In the genomic region with DNA sequence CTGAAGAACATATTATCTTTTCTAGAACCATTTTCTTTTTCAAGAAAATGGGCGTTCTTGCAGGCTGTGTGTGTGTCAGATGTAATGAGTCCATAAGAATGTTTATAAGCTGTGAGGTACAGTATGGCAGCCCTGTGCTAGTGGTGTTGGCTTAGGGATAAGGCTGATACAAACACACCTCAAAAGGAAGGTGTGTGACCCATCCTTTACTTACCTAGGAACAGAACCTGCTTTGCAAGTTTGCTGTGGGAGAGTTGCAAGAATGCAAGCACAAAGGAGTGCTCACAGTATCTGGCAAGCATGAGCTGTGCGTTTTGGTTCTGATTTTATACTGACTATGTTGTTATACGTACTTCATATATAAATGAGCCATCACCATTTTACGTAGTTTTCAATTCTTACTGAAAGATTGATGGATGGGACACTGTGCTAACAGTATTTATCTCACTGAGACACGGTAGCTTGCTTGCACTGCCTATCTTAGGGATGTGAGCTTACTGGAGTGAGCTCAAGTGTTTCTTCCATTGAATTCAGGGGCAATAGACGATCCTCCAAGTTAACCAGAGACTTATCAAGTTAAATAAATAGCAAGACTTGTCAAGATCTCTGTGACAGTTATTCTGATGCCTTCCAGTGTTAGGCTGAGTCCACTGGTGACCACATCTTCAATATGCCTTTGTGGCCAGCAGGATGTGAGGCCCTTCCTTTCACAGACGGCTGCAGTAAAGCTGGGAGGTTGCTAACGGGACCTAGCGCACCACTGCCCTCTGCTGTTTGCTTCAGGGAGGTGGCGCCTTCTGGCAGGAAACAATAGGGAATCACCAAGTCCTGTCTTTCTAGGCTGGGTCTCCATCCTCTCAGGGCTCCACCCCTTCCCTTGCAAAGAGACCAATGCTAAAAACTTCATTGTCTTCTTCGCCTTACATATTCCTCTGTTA, we compare ENCODE assay signal across 8 mouse cellular contexts.
DNase-seq lines count a peak whose midpoint lies in the region; ATAC-seq and TF ChIP-seq lines count a peak whose summit lies in the region.

No protein-coding gene starts in this region.

- no peaks in the 10 kb centered on the region for H3K9me3 ChIP-seq in E14TG2a.4 (ENCODE audit: low read length)
- H3K9me3 ChIP-seq in forebrain, embryonic 14.5 days (replicated peaks; ENCODE audit: control insufficient read depth, low read length), result no peaks in the 10 kb centered on the region
- H3K9me3 ChIP-seq in lung, embryonic 16.5 days (ENCODE audit: control insufficient read depth, low read length), result no peaks in the 10 kb centered on the region

- H3K4me3 ChIP-seq in E14TG2a.4 (replicated peaks; ENCODE audit: low read length), result no peak overlapping the region
- H3K4me3 ChIP-seq in forebrain, embryonic 14.5 days (ENCODE audit: low read depth, low read length), result no peak overlapping the region
- no peak overlapping the region for H3K4me3 ChIP-seq in lung, embryonic 16.5 days (ENCODE audit: low read length)

- peak; percentile 90 for ATAC-seq in forebrain, embryonic 14.5 days
- peak; percentile 75 for ATAC-seq in lung, embryonic 16.5 days (ENCODE audit: low read depth)

- H3K9ac ChIP-seq in forebrain, embryonic 14.5 days (ENCODE audit: low read length), result no peak overlapping the region
- H3K9ac ChIP-seq in lung, embryonic 16.5 days (ENCODE audit: low read length), result no peak overlapping the region

- H3K4me1 ChIP-seq in E14TG2a.4 (replicated peaks; ENCODE audit: low read depth, low read length), result no peaks in the 10 kb centered on the region
- H3K4me1 ChIP-seq in forebrain, embryonic 14.5 days (ENCODE audit: control insufficient read depth, insufficient read depth, low read length), result no peaks in the 10 kb centered on the region
- no peaks in the 10 kb centered on the region for H3K4me1 ChIP-seq in lung, embryonic 16.5 days (replicated peaks; ENCODE audit: control insufficient read depth, insufficient read depth, low read length)

- no peak overlapping the region for H3K4me2 ChIP-seq in forebrain, embryonic 14.5 days (ENCODE audit: low read length)
- no peak overlapping the region for H3K4me2 ChIP-seq in lung, embryonic 16.5 days (ENCODE audit: low read depth, low read length)

- no peaks in the 10 kb centered on the region for H3K27me3 ChIP-seq in E14TG2a.4 (ENCODE audit: insufficient read depth, low read length)
- no peaks in the 10 kb centered on the region for H3K27me3 ChIP-seq in forebrain, embryonic 14.5 days (replicated peaks; ENCODE audit: control insufficient read depth, insufficient read depth, low read length)
- no peaks in the 10 kb centered on the region for H3K27me3 ChIP-seq in lung, embryonic 16.5 days (ENCODE audit: control insufficient read depth, insufficient read depth, low read depth, low read length)

- no peak overlapping the region for H3K27ac ChIP-seq in forebrain, embryonic 14.5 days (ENCODE audit: low read depth, low read length)
- no peak overlapping the region for H3K27ac ChIP-seq in lung, embryonic 16.5 days (ENCODE audit: low read length)

- peak; percentile 24 for DNase-seq in c-Kit-positive CD71-positive TER-119-negative erythroid progenitor cells, embryonic 14.5 days (ENCODE audit: low read depth)
- peak; percentile 84 for DNase-seq in forebrain, embryonic 14.5 days (ENCODE audit: low spot score)
- DNase-seq in heart, postnatal 4 days, result peak; percentile 82
- DNase-seq in layer of hippocampus, adult 11-12 months (ENCODE audit: low spot score), result peak; percentile 65
- DNase-seq in ovary, postnatal 14 days (ENCODE audit: low spot score), result peak; percentile 58
- DNase-seq in thymus, postnatal 0 days (ENCODE audit: low spot score), result peak; percentile 76

- WGBS in forebrain, embryonic 14.5 days, result 47% methylated on average over 11 of the region's 11 CpGs
- WGBS in lung, embryonic 16.5 days, result 32% methylated on average over 11 of the region's 11 CpGs

- peak; percentile 28; the same call in 1 of the 2 replicates for TF ChIP-seq CTCF in E14TG2a.4 (conservative IDR thresholded peaks at IDR 0.05; ENCODE audit: low read length)

- no peaks in the 10 kb centered on the region for H3K36me3 ChIP-seq in E14TG2a.4 (ENCODE audit: insufficient read depth, low read length)
- no peaks in the 10 kb centered on the region for H3K36me3 ChIP-seq in forebrain, embryonic 14.5 days (ENCODE audit: control insufficient read depth, insufficient read depth, low read length)
- no peaks in the 10 kb centered on the region for H3K36me3 ChIP-seq in lung, embryonic 16.5 days (ENCODE audit: control insufficient read depth, insufficient read depth, low read length)

Comparison
In these comparisons a context has a peak if more than half of its experiments do, and no peak if none do; other contexts are left out.
1. DNase-seq: peak in every context shown above with its lines; median percentile 84 in forebrain, embryonic 14.5 days; 82 in heart, postnatal 4 days; 76 in thymus, postnatal 0 days; 65 in layer of hippocampus, adult 11-12 months; 58 in ovary, postnatal 14 days; 24 in c-Kit-positive CD71-positive TER-119-negative erythroid progenitor cells, embryonic 14.5 days.